Mouse (Mus musculus): Measurements from ENCODE around the gene Brd3os. TPM values are rescaled to one million over a fixed set of nuclear protein-coding genes. Genes with fewer than 3 reads are reported as not detected.

The Brd3os gene
- polyA plus RNA-seq, 1 experiment = 1.5 TPM

DNA sequence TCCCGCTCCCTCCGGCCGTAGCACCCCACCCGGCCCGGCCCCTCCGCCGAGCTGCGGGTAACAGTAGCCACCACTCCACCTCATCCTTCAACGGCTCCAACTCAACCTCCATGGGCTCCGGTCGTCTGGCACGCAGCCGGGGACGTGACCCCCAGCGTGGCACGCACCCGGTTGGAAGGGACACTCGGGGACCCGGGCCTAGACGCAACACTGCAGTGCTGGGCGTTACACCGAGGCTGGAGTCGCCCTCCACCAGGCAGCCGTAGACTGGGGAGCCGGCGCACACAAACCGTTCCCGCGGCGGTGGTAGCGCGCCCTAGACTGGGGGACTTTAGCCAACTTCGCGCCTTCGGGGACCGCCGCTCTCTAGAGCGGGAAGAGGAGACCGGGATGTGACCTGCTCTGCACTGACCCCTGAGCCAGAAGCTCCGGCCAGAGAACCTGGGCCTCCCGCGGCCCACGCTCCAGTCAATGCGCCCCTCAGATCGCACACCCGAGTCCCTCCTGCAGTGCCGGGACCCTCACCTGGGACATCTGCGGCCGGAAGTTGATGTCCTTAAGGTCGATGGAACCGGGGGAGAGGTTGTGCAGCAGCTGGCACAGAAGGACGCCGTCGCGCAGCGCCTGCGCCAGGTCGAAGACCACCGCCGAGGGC, 16.2 kb upstream of the Brd3os start:
- Histone ChIP-seq H3K27ac (ENCODE audit: insufficient read depth, low read length) (no peak overlapping the region), H3K4me1 (ENCODE audit: control insufficient read depth, insufficient read depth, low read length) (peaks cover 2% of the 10 kb centered on the region), H3K4me3 (ENCODE audit: low read depth, low read length) (peak overlapping the region; percentile 83), H3K9ac (ENCODE audit: low read depth, poor library complexity, severe bottlenecking) (peak overlapping the region; percentile 88), H3K27me3 (ENCODE audit: control insufficient read depth, insufficient read depth, low read length, poor library complexity, severe bottlenecking) (no peaks in the 10 kb centered on the region), H3K36me3 (ENCODE audit: control insufficient read depth, insufficient read depth, low read length, poor library complexity, severe bottlenecking) (no peaks in the 10 kb centered on the region), H3K9me3 (replicated peaks; ENCODE audit: control insufficient read depth, insufficient read depth, low read length, poor library complexity, severe bottlenecking) (no peaks in the 10 kb centered on the region)
- TF ChIP-seq POLR2A (IDR thresholded peaks at IDR 0.05; ENCODE audit: insufficient read depth, low read length) (no peak), EP300 (IDR thresholded peaks at IDR 0.05; ENCODE audit: insufficient read depth, low read depth, low read length) (no peak), CTCF (IDR thresholded peaks at IDR 0.05; ENCODE audit: low read depth, low read length) (no peak)

DNA sequence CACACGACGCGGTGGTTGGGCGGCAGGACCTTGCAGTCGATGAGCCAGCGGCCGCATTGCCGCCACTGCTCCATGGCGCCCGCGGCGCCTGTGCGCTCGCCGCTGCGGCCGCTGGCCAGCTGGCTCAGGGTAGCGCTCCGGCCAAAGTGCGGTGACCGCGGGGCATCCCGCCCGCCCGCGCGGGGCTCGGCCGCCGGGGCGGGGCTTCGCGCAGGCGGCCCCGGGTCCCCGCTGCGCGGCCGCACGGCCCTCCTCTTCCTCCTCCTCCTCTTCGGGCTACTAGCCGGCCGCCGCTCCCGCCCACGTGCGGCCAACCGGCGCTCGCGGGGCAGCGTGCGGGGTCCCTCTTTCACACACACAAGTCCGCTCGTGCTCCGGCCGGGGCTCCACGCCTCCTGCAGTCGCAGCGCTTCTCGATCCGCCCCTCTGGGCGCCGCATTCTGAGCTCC, 15.7 kb upstream of the Brd3os start:
- Histone ChIP-seq H3K4me3 (ENCODE audit: low read depth, low read length) (peak overlapping the region; percentile 83), H3K9me3 (replicated peaks; ENCODE audit: control insufficient read depth, insufficient read depth, low read length, poor library complexity, severe bottlenecking) (no peaks in the 10 kb centered on the region), H3K36me3 (ENCODE audit: control insufficient read depth, insufficient read depth, low read length, poor library complexity, severe bottlenecking) (no peaks in the 10 kb centered on the region), H3K27ac (ENCODE audit: insufficient read depth, low read length) (no peak overlapping the region), H3K27me3 (ENCODE audit: control insufficient read depth, insufficient read depth, low read length, poor library complexity, severe bottlenecking) (no peaks in the 10 kb centered on the region), H3K9ac (ENCODE audit: low read depth, poor library complexity, severe bottlenecking) (peak overlapping the region; percentile 88), H3K4me1 (ENCODE audit: control insufficient read depth, insufficient read depth, low read length) (peaks cover 7% of the 10 kb centered on the region)
- TF ChIP-seq CTCF (IDR thresholded peaks at IDR 0.05; ENCODE audit: low read depth, low read length) (no peak), POLR2A (IDR thresholded peaks at IDR 0.05; ENCODE audit: insufficient read depth, low read length) (no peak), EP300 (IDR thresholded peaks at IDR 0.05; ENCODE audit: insufficient read depth, low read depth, low read length) (no peak)

DNA sequence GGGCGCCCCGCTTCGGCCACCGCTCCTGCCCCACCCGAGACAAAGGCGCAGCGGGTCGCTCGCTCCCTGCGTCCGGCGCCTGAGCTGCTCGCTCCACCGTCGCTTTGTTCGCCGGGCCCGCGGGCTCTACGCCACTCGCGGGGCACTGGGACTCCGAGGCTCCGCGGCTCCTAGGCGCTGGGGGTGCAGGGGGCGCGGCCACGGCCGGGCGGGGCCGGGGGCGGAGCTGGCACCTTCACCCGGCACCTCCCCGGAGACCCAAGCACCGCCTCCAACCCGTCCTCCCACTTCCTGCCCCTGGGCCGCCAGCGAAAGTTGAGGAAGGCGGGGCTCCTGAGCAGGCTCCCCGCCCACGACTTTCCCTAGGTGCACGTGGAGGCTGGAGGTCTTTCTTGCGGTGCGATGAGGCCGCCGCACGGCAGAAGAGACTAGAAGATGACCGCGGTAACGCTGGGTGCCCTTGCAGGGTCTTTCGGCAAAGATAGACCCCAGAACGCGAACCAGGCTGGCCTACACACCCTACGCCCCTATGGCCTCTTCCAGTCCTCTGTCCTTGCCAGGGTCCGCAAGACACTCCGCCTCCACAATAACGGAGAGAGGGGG, 15.2 kb upstream of the Brd3os start, which contains the start of gene Vav2:
Gene Vav2 (minus strand): TSS at position 179 of the 603 bp plus-strand sequence.
- Histone ChIP-seq H3K9ac (ENCODE audit: low read depth, poor library complexity, severe bottlenecking) (peak within 1 kb of the TSS; percentile 88), H3K27me3 (ENCODE audit: control insufficient read depth, insufficient read depth, low read length, poor library complexity, severe bottlenecking) (no peaks in the 10 kb centered on the region), H3K27ac (ENCODE audit: insufficient read depth, low read length) (no peak within 1 kb of the TSS), H3K36me3 (ENCODE audit: control insufficient read depth, insufficient read depth, low read length, poor library complexity, severe bottlenecking) (no peaks in the 10 kb centered on the region), H3K9me3 (replicated peaks; ENCODE audit: control insufficient read depth, insufficient read depth, low read length, poor library complexity, severe bottlenecking) (no peaks in the 10 kb centered on the region), H3K4me1 (ENCODE audit: control insufficient read depth, insufficient read depth, low read length) (peaks cover 7% of the 10 kb centered on the region), H3K4me3 (ENCODE audit: low read depth, low read length) (peak within 1 kb of the TSS; percentile 83)
- no peak for TF ChIP-seq EP300 (IDR thresholded peaks at IDR 0.05; ENCODE audit: insufficient read depth, low read depth, low read length)
- peak; percentile 21 for TF ChIP-seq CTCF (IDR thresholded peaks at IDR 0.05; ENCODE audit: low read depth, low read length)

DNA sequence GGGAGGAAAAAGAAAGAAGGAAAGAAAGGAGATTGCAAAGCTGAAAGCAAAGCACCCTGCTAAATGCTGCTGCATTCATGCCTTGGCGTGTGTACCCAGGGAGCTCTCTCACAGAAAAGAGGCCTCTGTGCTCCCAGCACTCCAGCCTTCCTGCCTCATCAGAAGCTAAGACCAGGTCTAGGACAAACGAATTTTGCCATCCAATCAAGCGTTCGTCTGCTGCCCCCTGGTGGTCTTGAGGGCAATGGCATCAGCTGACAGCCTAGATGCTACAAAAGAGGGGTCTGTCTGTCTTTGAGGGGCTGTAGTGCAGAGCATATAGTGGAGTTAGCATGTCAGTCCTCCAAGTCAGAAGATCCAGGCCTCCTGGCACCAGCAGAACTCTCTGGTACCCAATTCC, 14.1 kb upstream of the Brd3os start:
- Histone ChIP-seq H3K27ac (ENCODE audit: insufficient read depth, low read length) (no peak overlapping the region), H3K9me3 (replicated peaks; ENCODE audit: control insufficient read depth, insufficient read depth, low read length, poor library complexity, severe bottlenecking) (no peaks in the 10 kb centered on the region), H3K27me3 (ENCODE audit: control insufficient read depth, insufficient read depth, low read length, poor library complexity, severe bottlenecking) (no peaks in the 10 kb centered on the region), H3K4me3 (ENCODE audit: low read depth, low read length) (no peak overlapping the region), H3K36me3 (ENCODE audit: control insufficient read depth, insufficient read depth, low read length, poor library complexity, severe bottlenecking) (no peaks in the 10 kb centered on the region), H3K4me1 (ENCODE audit: control insufficient read depth, insufficient read depth, low read length) (peaks cover 7% of the 10 kb centered on the region), H3K9ac (ENCODE audit: low read depth, poor library complexity, severe bottlenecking) (no peak overlapping the region)
- peak; percentile 44; the same call in 1 of the 2 replicates for TF ChIP-seq EP300 (IDR thresholded peaks at IDR 0.05; ENCODE audit: insufficient read depth, low read depth, low read length)
- TF ChIP-seq CTCF (IDR thresholded peaks at IDR 0.05; ENCODE audit: low read depth, low read length) = peak; percentile 97
- no peak for TF ChIP-seq POLR2A (IDR thresholded peaks at IDR 0.05; ENCODE audit: insufficient read depth, low read length)

DNA sequence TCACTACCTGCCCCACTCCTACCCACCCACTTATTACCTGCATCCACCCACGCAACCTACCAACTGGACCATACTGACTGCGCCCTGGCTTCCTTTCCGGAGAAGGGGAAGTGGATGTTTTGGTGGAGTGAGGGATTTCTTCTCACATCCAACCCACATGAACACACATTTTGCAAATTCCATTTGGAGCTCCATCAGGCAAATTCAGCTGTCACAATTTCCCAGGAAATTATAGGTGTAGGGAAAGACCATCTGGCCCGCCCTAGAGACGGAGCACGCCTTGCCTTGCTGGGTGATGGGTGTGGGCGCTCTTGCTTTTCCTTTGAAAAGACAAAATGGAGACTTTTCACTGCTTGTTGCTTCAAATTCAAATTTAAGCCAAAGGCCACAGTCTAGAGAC, 11.5 kb upstream of the Brd3os start:
- H3K9ac ChIP-seq (ENCODE audit: low read depth, poor library complexity, severe bottlenecking) = no peak overlapping the region
- no peaks in the 10 kb centered on the region for H3K9me3 ChIP-seq (replicated peaks; ENCODE audit: control insufficient read depth, insufficient read depth, low read length, poor library complexity, severe bottlenecking)
- H3K27ac ChIP-seq (ENCODE audit: insufficient read depth, low read length) = no peak overlapping the region
- no peak overlapping the region for H3K4me3 ChIP-seq (ENCODE audit: low read depth, low read length)
- peaks cover 5% of the 10 kb centered on the region for H3K4me1 ChIP-seq (ENCODE audit: control insufficient read depth, insufficient read depth, low read length)
- TF ChIP-seq POLR2A (IDR thresholded peaks at IDR 0.05; ENCODE audit: insufficient read depth, low read length) (no peak), EP300 (IDR thresholded peaks at IDR 0.05; ENCODE audit: insufficient read depth, low read depth, low read length) (no peak), CTCF (IDR thresholded peaks at IDR 0.05; ENCODE audit: low read depth, low read length) (no peak)
- no peaks in the 10 kb centered on the region for H3K27me3 ChIP-seq (ENCODE audit: control insufficient read depth, insufficient read depth, low read length, poor library complexity, severe bottlenecking)
- H3K36me3 ChIP-seq (ENCODE audit: control insufficient read depth, insufficient read depth, low read length, poor library complexity, severe bottlenecking) = no peaks in the 10 kb centered on the region

DNA sequence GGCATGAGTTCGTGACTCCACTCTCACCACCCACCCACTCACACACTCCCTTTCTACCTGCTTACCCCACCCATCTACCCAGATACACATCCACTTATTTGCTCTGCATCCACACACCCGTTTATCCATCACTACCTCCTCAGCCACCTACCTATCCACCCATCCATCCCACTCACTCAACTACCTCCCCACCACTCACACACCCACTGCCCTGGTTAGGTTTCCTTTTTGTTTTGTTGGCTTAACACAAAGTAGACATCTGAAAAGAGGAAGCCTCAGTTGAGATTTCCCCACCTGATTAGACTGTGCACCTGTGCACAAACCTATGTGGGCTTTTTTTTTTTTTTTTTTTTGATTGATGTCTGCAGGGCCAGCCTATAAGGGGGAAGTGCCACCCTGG, 9.5 kb upstream of the Brd3os start:
- H3K4me3 ChIP-seq (ENCODE audit: low read depth, low read length) = no peak overlapping the region
- H3K4me1 ChIP-seq (ENCODE audit: control insufficient read depth, insufficient read depth, low read length) = peaks cover 5% of the 10 kb centered on the region
- no peak overlapping the region for H3K9ac ChIP-seq (ENCODE audit: low read depth, poor library complexity, severe bottlenecking)
- no peaks in the 10 kb centered on the region for H3K36me3 ChIP-seq (ENCODE audit: control insufficient read depth, insufficient read depth, low read length, poor library complexity, severe bottlenecking)
- TF ChIP-seq POLR2A (IDR thresholded peaks at IDR 0.05; ENCODE audit: insufficient read depth, low read length) = no peak
- no peaks in the 10 kb centered on the region for H3K27me3 ChIP-seq (ENCODE audit: control insufficient read depth, insufficient read depth, low read length, poor library complexity, severe bottlenecking)
- H3K9me3 ChIP-seq (replicated peaks; ENCODE audit: control insufficient read depth, insufficient read depth, low read length, poor library complexity, severe bottlenecking) = no peaks in the 10 kb centered on the region
- H3K27ac ChIP-seq (ENCODE audit: insufficient read depth, low read length) = no peak overlapping the region
